Mouse (Mus musculus): Measurements from ENCODE around the gene Ncan.

Gene Ncan

DNA sequence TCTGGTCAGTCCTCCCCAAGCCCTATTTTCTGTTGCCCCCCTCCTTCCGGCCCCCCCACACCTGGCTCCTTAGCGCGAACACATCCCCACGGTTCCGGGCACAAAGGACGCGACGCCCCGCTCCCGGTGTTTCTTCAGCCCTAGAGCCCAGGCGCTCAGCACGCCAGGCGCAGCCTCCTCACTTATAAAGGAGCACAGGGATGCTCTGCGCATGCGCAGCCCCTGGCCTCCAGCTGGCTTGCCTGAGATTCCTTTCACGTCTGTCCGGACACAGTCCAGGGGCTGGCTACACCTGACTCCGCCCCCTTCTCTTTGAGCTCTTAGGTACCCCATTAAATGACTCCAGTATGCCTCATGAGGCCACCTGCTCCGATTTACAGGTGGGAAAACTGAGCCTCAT, at the start of gene Ncan:
TSS of gene Ncan (minus strand) at position 207 of the 400 bp plus-strand sequence.
- in situ Hi-C loops (cut with MboI; ENCODE audit: low pct_unique_long_range_greater_than_20kb in 1 of 2, low sequenced_read_pairs in 2 of 2, unreplicated experiment in 1 of 2), result no loop called here

DNA sequence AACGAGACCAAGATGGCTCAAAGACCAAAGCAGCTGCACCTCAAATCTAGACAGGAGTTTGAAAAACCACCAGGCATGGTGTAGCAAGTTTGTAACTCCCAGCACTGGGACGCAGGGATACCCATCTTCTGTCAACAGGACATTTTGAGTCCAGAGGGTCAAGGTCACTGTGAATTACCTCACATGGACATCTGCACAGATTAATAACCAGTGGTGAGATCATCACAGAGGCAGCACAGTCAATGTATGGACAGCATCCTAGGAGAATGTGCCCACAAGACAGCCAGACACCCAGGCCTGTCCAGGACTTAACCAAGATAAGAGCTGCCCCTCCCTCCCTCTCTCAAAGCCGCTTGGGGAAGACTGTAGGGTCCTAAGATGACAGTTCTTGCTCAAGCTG, 49.4 kb upstream of the Ncan start:
- in situ Hi-C loops (cut with MboI; ENCODE audit: low pct_unique_long_range_greater_than_20kb in 1 of 2, low sequenced_read_pairs in 2 of 2, unreplicated experiment in 1 of 2), result no loop called here

DNA sequence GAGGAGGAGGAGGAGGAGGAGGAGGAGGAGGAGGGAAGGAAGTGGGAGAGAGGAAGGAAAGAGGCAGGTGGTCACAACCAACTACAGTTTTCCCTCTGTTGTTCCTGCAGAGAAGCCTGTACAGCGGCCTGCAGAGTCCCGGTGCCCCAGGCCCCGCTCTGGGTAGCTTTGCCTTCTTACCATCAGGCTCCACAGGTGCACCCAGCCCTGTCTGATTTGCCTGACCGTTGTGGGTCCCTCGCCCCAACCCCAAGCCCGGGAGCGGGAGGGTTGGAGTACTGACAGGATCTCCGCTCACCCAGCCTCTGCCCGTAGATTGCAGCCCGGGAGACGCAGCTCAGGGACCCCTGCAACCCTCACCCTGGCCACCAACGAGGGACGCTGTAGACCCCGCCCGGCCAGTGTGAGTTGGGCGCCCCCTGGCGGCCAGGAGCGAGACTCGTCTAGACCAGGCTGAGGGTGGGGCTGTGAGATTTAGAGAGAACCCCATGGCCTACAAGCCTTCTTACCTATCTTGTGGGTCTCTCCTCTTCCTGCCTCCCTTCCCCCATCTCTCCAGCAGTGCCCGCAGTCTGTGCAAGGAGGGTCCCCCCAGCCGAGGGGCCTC, 45.9 kb upstream of the Ncan start:
- in situ Hi-C loops (cut with MboI; ENCODE audit: low pct_unique_long_range_greater_than_20kb in 1 of 2, low sequenced_read_pairs in 2 of 2, unreplicated experiment in 1 of 2), result no loop called here

DNA sequence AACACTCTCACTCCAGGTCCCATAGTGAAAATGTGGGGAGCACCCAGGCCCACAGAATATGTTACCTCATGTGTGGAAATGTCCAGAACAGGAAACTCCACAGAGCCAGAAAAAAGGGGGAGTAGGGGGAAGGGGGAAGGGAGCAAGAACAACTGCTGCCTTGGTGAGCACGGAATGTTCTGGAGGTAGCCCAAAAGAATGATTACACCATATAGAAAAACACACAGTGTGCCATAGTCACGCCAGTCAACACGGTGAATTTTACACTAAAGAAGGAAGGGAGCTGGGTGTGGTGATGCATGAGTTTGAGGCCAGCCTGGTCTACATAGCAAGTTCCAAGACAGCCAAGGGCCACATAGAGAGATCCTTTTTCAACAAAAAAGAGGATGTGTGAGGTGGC, 42.6 kb upstream of the Ncan start:
- in situ Hi-C loops (cut with MboI; ENCODE audit: low pct_unique_long_range_greater_than_20kb in 1 of 2, low sequenced_read_pairs in 2 of 2, unreplicated experiment in 1 of 2), result loop anchor here in 1 of 2 experiments (5.0 kb wide), 1 partner anchor 56 kb away; no protein-coding TSS in a partner anchor

DNA sequence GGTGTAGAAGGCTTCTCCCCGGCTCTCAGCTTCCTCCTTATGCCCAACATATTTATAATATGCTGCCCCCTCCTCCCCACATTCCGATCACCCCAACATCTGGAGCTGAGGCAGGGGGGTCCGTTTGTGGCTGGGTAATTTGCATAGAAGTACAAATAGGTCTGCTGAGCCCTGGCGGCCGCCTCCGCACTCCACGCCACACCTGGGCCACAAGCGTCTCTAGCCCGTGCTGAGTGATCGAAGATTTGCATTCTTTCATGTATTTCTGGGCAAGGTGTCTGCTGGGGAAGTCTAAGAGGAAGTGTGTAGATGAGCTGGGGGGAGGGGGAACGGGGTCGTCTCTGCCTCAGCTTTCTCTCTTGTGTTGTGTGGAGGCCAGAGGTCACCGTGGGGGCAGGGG, 39.3 kb upstream of the Ncan start:
- in situ Hi-C loops (cut with MboI; ENCODE audit: low pct_unique_long_range_greater_than_20kb in 1 of 2, low sequenced_read_pairs in 2 of 2, unreplicated experiment in 1 of 2), result loop anchor here in 1 of 2 experiments (5.0 kb wide), 1 partner anchor 53 kb away; no protein-coding TSS in a partner anchor

DNA sequence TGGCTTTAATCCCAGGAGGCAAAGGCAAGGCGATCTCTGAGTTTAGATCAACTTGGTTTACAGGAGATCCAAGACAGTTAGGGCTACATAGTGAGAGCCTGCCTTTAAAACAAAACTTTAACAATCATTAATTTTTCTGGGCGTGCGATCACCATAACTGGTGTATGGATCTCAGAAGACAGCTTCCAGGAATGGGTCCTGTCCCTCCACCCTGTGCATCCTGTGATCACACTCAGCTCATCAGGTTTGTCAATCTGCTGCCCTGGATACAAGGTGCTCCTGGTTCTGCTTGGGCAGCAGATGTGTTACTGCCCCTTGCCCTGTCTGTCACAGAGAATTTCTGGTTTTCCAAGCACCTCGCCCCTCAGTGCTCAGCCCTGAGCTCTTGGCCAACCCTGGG, 38.5 kb upstream of the Ncan start:
- in situ Hi-C loops (cut with MboI; ENCODE audit: low pct_unique_long_range_greater_than_20kb in 1 of 2, low sequenced_read_pairs in 2 of 2, unreplicated experiment in 1 of 2), result no loop called here

DNA sequence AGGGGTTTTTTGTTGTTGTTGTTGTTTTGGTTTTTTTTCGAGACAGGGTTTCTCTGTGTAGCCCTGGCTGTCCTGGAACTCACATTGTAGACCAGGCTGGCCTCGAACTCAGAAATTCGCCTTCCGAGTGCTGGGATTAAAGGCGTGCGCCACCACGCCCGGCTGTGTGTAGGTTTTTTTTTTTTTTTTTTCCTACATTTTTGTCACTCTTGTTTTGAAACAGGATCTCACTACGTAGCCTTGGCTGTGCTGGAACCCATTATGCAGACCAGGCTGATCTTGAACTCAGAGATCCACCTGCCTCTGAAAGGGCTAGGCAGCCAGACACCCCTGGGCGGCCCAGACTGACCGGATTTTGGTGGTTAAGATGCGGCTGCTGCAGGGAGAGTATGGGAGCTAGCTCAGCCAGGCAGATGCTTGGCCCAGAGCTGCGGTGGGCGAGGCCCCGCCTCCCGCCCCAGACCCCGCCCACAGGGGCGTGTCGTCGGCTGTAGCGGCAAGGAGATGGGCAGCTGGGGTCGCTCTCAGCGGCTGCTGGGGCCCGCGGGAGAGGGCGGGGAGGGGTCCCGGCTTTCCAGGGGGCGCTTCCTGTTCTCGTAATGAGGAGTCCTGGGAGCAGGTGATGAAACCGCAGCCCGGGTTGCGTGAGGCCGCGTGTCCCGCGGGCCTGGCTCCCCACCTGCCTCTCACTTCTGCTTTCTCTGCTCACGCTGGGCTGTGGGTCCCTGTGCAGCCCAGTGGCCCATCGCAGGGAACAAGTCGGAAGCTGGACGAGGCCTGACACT, 37.6 kb upstream of the Ncan start:
- in situ Hi-C loops (cut with MboI; ENCODE audit: low pct_unique_long_range_greater_than_20kb in 1 of 2, low sequenced_read_pairs in 2 of 2, unreplicated experiment in 1 of 2), result no loop called here

DNA sequence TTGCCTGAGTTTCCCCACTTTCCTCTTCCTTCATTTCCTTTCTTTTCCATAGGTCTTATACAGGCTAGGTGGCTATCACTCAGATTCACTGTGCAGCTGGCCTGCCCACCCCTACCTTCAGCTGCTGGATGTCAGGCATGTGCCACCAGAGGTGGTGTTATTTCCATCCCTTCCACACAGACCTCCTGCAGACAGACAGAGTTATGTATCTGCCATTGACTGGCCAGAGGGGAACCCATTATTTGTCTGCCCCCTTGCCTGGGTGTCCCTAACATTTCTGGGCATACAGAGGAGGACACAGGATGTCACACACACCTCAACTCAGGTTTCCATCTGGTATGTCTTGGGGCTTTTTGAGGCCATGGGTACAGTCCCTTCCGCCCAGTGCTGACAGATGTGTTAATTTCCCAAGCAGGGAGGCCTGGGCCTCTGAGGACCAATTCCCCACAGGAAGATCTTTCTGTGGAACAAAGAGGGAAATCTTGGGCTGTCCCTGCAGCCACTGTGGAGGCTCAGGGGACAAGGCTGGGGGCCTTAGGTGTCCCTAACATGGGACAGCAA, 36.6 kb upstream of the Ncan start:
- in situ Hi-C loops (cut with MboI; ENCODE audit: low pct_unique_long_range_greater_than_20kb in 1 of 2, low sequenced_read_pairs in 2 of 2, unreplicated experiment in 1 of 2), result no loop called here

DNA sequence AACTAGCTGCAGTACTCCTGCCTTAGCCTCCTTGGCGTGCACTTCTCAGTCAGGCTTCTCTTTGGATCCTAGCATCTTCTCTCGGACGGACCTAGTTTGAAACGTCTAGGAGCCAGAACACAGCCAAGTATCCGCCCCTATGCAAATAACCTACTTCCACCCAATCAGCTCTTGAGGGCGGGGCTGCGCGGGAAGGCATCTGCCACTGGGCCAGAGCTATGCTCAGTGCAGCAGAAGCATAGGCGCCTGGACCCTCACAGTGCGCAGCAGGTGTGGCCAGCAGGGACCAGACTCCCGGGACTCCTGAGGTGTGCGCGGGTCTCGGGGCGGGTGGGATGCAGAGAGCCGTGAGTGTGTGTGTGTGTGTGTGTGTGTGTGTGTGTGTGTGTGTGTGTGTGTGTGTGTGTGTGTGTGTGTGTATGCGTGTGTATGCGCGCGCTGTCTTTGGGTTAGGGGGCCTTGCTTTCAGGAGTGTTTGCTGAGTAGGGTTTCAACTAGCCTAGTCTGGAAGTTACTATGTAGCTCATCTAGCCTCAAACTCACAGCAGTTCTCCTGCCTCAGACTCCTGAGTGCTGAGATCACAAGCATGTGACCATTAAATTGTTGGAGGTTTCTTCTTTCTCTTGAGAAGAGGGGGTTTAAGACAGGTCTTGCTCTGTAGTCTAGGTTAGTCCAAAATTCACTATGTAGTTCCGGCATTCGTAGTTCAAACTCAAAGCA, 32.0 kb upstream of the Ncan start:
- in situ Hi-C loops (cut with MboI; ENCODE audit: low pct_unique_long_range_greater_than_20kb in 1 of 2, low sequenced_read_pairs in 2 of 2, unreplicated experiment in 1 of 2), result no loop called here

DNA sequence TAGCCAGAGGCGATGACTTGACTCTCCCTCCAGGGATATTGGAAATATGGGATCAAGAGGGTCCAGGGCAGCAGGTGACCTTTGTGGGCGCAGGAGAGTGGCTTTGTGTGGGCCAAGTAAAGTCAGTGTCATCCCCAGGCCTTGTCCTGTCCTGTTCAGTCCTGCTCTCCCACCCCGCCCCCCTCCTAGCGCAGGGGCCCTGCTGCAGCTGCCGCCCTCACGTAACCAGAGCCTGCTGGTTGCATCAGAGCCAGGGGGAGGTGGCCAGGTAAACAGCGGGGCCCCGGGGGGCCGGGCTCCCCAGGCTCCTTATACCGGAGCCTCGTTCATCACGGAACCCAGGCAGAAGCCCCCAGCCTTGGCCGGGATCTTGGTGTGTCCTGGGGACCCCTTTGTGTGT, 29.5 kb upstream of the Ncan start:
- in situ Hi-C loops (cut with MboI; ENCODE audit: low pct_unique_long_range_greater_than_20kb in 1 of 2, low sequenced_read_pairs in 2 of 2, unreplicated experiment in 1 of 2), result no loop called here

DNA sequence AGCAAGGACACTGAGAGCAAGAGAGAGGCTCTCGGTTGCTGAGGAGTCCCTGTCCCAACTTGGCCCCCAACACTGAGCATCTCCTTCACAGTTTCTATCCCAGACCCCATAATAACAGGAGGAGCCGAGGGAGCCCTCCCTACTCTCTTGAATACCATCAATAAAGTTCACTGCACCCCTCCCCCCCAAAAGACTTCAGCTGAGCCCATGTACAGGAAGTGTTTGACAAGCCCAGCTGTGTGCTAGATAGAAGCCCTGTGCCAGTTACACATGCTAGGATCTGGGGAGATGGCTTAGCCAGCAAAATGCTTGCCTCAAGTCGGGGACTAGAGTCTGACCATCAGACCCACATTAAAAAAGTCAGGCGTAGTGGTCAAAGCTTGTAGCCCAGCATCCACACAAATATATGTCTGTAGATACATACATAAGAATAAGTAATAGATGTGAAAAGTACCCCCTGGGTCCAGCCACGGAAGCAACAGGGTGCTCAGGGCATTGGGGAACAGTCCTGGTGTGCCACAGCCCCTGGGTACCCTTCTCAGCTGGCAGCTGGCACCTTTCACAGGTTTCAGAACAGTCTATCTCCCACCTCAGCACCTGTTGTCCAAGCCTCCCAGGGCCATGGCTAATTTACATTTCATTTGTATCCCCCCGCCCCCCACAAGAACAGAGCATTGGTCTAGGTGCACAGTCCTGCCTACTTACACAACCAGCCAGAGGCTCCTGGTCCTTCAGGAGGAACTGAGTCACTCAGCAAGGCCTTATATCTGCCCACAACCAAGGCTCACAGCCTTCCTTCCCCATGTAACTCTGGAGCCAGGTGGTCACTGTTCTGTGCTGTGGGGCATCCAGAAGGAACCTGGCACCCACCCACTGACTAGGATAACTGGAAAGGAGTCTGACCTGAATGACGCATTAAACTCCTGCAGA, 27.3 kb upstream of the Ncan start:
- in situ Hi-C loops (cut with MboI; ENCODE audit: low pct_unique_long_range_greater_than_20kb in 1 of 2, low sequenced_read_pairs in 2 of 2, unreplicated experiment in 1 of 2), result no loop called here

DNA sequence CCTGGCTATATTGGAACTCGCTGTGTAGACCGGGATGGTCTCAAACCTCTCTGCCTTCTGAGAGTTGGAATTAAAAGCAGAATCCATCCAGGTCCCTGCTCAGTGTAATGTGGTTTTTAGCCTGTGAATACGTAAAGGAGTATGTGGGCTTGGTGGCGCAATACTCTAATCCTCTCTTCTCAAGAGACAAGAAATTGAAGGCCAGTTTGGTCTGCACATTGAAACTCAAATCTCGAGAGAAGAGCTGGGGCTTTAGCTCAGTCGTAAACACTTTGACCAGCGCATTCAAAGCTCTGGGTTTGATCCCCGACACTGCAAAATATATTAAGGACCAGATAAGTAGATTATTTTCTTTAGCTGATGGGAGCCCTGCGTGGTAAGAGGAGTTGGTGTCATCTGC, 19.3 kb upstream of the Ncan start:
- in situ Hi-C loops (cut with MboI; ENCODE audit: low pct_unique_long_range_greater_than_20kb in 1 of 2, low sequenced_read_pairs in 2 of 2, unreplicated experiment in 1 of 2), result no loop called here

DNA sequence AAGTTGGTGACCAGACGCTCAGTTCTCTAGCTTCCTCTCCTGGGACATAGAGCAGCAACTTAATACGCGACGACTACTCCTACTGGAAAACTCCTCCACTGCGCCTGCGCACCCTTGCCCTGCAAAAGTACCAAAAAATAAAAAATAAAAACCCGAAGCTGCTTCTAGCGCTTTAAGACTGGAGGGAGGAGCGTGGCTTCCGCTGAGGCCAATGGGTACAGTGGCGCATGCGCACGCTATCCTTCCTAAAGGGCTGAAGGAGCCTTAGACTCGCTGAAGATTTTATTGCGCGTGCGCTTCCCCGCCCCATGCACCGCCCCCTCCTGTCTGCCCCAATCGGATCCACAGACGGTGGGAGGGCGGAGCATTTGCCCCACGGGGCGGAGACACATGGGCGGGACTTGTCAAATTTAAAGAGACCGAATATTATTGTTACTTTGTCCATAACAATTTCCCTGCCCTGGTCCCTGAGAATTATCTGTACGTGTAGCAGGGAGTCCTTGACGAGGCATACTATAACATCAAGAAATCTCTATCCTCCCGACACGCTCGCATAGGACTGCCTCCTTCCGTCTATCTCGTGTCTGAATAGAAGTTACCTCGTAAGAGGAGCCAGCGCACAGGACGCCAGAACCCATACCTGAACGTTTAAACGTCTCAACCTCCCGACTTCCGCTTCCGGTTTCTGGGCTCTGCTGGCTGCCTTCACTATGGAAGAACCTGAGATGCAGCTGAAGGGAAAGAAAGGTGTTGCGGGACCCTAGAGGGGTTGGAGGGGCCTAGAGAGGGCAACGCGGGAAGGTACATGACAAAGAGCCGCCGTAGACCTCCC, 18.6 kb upstream of the Ncan start, which contains the start of the genes Rfxank, Borcs8 and Mef2b:
TSS of gene Rfxank (minus strand) at position 129 of the 832 bp plus-strand sequence.
TSS of gene Borcs8 (plus strand) at position 474 of the 832 bp plus-strand sequence.
TSS of gene Mef2b (plus strand) at position 686 of the 832 bp plus-strand sequence.
- in situ Hi-C loops (cut with MboI; ENCODE audit: low pct_unique_long_range_greater_than_20kb in 1 of 2, low sequenced_read_pairs in 2 of 2, unreplicated experiment in 1 of 2), result no loop called here

DNA sequence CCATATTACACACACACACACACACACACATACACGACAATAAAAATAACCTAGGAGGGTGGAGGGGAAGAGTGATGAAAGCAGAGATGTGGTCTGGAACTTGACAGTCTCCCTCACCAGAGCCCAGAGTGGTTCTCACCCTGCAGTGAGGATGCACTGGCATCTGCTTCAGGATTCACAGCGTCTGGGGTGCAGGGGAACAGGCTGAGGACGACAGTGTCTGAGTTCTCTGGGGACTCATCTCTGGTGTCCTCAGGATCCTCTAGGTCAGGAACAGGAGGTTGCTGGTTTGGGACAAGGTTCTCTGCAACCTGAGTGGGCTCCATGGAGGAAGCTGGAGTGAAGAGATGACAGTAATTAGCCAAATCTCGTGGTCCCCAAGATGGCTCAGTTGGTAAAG, 17.2 kb upstream of the Ncan start:
- in situ Hi-C loops (cut with MboI; ENCODE audit: low pct_unique_long_range_greater_than_20kb in 1 of 2, low sequenced_read_pairs in 2 of 2, unreplicated experiment in 1 of 2), result no loop called here

DNA sequence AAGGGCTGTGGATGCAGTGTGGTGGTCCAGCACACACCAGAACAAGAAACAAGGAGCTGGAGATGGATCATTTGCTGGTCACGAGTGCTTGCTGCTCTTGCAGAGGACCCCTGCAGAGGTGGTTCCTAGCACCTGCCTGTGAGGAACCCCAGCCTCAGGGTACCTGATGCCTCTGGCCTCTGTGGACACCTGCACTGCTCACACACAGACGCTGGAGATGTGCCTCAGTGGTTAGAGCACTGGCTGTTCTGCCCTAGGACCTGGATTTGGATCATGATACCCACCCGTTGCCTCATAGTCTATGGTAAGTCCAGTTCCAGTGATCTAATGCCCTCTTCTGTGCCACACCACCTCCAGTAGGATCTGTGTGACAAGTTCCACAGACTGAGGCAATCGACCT, 15.9 kb upstream of the Ncan start:
- in situ Hi-C loops (cut with MboI; ENCODE audit: low pct_unique_long_range_greater_than_20kb in 1 of 2, low sequenced_read_pairs in 2 of 2, unreplicated experiment in 1 of 2), result no loop called here

DNA sequence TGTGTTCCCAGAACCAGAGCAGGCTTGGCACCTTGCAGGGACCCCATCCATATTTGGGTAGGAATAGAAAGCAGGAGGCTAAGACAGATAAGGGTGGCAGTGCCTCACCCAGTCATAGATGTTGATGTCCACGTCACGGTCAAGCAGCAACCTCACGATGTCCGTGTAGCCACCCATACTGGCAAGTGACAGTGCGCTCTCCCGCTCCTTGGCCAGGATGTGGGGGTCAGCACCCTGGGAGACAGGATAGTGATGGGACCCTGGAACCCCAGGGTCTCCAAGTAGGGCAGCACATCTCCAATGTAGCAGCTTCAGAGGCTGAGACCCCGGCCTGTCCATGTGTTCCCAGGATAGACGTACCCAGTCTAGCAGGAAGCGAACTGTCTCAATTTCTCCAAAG, 14.3 kb upstream of the Ncan start:
- in situ Hi-C loops (cut with MboI; ENCODE audit: low pct_unique_long_range_greater_than_20kb in 1 of 2, low sequenced_read_pairs in 2 of 2, unreplicated experiment in 1 of 2), result no loop called here

DNA sequence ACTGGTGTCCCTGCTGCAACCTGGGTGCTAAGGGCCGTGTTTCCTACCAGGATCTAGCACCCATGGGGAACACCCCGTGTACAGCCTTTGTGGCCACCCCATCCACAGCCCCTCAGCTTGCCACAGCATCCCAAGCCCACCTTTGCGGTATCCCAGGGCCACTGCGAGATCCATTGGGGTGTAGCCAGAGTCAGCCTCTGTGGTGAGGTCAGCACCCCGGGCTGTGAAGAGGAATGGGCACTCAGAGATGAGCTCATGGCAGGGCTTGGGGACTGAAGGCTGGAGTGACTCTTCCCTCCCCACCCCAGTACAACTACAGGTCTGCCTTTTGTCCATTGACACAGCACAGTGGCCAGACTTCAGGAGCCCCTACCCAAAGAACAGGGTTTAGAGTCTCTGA, 13.4 kb upstream of the Ncan start:
- in situ Hi-C loops (cut with MboI; ENCODE audit: low pct_unique_long_range_greater_than_20kb in 1 of 2, low sequenced_read_pairs in 2 of 2, unreplicated experiment in 1 of 2), result no loop called here
